ENCODE assay signal across 38 mouse cellular contexts in the genomic region with DNA sequence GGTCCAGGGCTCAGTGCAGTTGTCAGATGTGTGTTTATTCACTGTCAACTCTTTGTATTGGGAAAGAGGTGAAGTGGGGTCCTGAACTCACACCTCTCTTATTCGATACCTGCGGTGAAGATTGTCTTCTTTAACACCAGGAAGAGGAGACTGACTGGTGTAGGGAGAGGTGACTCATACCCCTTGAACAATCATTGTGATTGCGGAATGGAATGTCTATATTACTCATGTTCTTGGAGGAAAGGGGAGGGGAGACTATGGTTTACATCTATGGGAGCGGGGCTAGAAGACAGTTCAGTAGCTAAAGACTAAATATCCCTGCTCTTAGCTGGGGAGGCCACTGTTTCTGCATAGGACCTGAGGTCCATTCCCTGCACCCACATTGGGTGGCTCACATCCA. TPM values are rescaled to one million over a fixed set of nuclear protein-coding genes. Genes with fewer than 3 reads are reported as not detected.
DNase-seq lines count a peak whose midpoint lies in the region; ATAC-seq and TF ChIP-seq lines count a peak whose summit lies in the region.
"Had no signal": no experiment of that assay in that cellular context is flagged by ENCODE, and none has a peak within 500 bp of the region (broad histone marks: within the 10 kb centered on the region; RNA-seq: fewer than 3 reads in every experiment).

No protein-coding gene starts in this region.

- 0 out of 2 replicates have a peak, but pooled peaks have one; percentile 27 for ATAC-seq in intestine, embryonic 14.5 days (replicated peaks; ENCODE audit: low FRiP score, low TSS enrichment, low read depth)
- no peak for ATAC-seq in intestine, postnatal 0 days
- ATAC-seq in midbrain, embryonic 16.5 days, result no peak
- no peak for ATAC-seq in midbrain, embryonic 14.5 days (ENCODE audit: low FRiP score, low TSS enrichment)
- ATAC-seq in granulocyte monocyte progenitor cell, adult 5-6 weeks (replicated peaks; ENCODE audit: poor library complexity, severe bottlenecking), result 0 out of 2 replicates have a peak, but pooled peaks have one; percentile 13
- ATAC-seq: CD4-positive, CD25-positive, alpha-beta regulatory T cell, adult 4 months; forebrain, embryonic 14.5 days; inflammation-experienced regulatory T-cells, adult 6 months had no signal

- no peaks in the 10 kb centered on the region for H3K4me1 ChIP-seq in intestine, embryonic 14.5 days (replicated peaks; ENCODE audit: control insufficient read depth, insufficient read depth, low read length)
- H3K4me1 ChIP-seq in intestine, postnatal 0 days (replicated peaks; ENCODE audit: control insufficient read depth, insufficient read depth, low read length), result no peaks in the 10 kb centered on the region
- H3K4me1 ChIP-seq in midbrain, embryonic 16.5 days (ENCODE audit: control insufficient read depth, insufficient read depth, low read length), result no peaks in the 10 kb centered on the region
- H3K4me1 ChIP-seq in midbrain, embryonic 14.5 days (ENCODE audit: control insufficient read depth, insufficient read depth, low read length), result no peaks in the 10 kb centered on the region
- H3K4me1 ChIP-seq: embryonic facial prominence, embryonic 12.5 days; heart, embryonic 12.5 days; hindbrain, embryonic 15.5 days; liver, embryonic 13.5 days; midbrain, embryonic 15.5 days had no signal

- 83% methylated on average over 4 of the region's 4 CpGs for WGBS in intestine, embryonic 14.5 days
- WGBS in intestine, postnatal 0 days, result 67% methylated on average over 4 of the region's 4 CpGs
- WGBS in midbrain, embryonic 16.5 days, result 91% methylated on average over 4 of the region's 4 CpGs
- 90% methylated on average over 4 of the region's 4 CpGs for WGBS in midbrain, embryonic 14.5 days

- no peak overlapping the region for H3K4me3 ChIP-seq in intestine, embryonic 14.5 days (ENCODE audit: low read depth, low read length)
- no peak overlapping the region for H3K4me3 ChIP-seq in intestine, postnatal 0 days (ENCODE audit: low read depth, low read length)
- no peak overlapping the region for H3K4me3 ChIP-seq in midbrain, embryonic 16.5 days (ENCODE audit: low read depth, low read length)
- no peak overlapping the region for H3K4me3 ChIP-seq in midbrain, embryonic 14.5 days (replicated peaks; ENCODE audit: low read depth, low read length)
- H3K4me3 ChIP-seq: embryonic facial prominence, embryonic 12.5 days; heart, adult 2 months; heart, embryonic 12.5 days; hindbrain, embryonic 15.5 days; liver, embryonic 13.5 days; megakaryocyte, embryonic 14.5 days; midbrain, embryonic 15.5 days had no signal

- H3K9ac ChIP-seq in intestine, embryonic 14.5 days (ENCODE audit: low read length), result no peak overlapping the region
- H3K9ac ChIP-seq in intestine, postnatal 0 days (ENCODE audit: low read depth, low read length), result no peak overlapping the region
- H3K9ac ChIP-seq in midbrain, embryonic 16.5 days (ENCODE audit: low read depth, low read length), result no peak overlapping the region
- H3K9ac ChIP-seq in midbrain, embryonic 14.5 days (replicated peaks; ENCODE audit: low read length), result no peak overlapping the region
- H3K9ac ChIP-seq: embryonic facial prominence, embryonic 12.5 days; heart, embryonic 12.5 days; hindbrain, embryonic 15.5 days; liver, embryonic 13.5 days; midbrain, embryonic 15.5 days had no signal

- no peaks in the 10 kb centered on the region for H3K27me3 ChIP-seq in intestine, embryonic 14.5 days (replicated peaks; ENCODE audit: control insufficient read depth, insufficient read depth, low read length)
- H3K27me3 ChIP-seq in intestine, postnatal 0 days (replicated peaks; ENCODE audit: control insufficient read depth, insufficient read depth, low read length), result no peaks in the 10 kb centered on the region
- H3K27me3 ChIP-seq in midbrain, embryonic 16.5 days (ENCODE audit: control insufficient read depth, insufficient read depth, low read depth, low read length), result no peaks in the 10 kb centered on the region
- no peaks in the 10 kb centered on the region for H3K27me3 ChIP-seq in midbrain, embryonic 14.5 days (ENCODE audit: control insufficient read depth, insufficient read depth, low read length)
- H3K27me3 ChIP-seq: embryonic facial prominence, embryonic 12.5 days; heart, embryonic 12.5 days; hindbrain, embryonic 15.5 days; liver, embryonic 13.5 days; megakaryocyte, embryonic 14.5 days; midbrain, embryonic 15.5 days had no signal

- peaks cover 46% of the 10 kb centered on the region for H3K36me3 ChIP-seq in intestine, embryonic 14.5 days (ENCODE audit: control insufficient read depth, insufficient read depth, low read length)
- peaks cover 26% of the 10 kb centered on the region for H3K36me3 ChIP-seq in intestine, postnatal 0 days (ENCODE audit: control insufficient read depth, insufficient read depth)
- H3K36me3 ChIP-seq in midbrain, embryonic 16.5 days (ENCODE audit: control insufficient read depth, insufficient read depth, low read length), result peaks cover 12% of the 10 kb centered on the region
- peaks cover 41% of the 10 kb centered on the region for H3K36me3 ChIP-seq in midbrain, embryonic 14.5 days (ENCODE audit: control insufficient read depth, insufficient read depth, low read length)

- H3K4me2 ChIP-seq in intestine, embryonic 14.5 days (ENCODE audit: low read length), result no peak overlapping the region
- H3K4me2 ChIP-seq in intestine, postnatal 0 days (replicated peaks; ENCODE audit: low read depth), result no peak overlapping the region
- H3K4me2 ChIP-seq in midbrain, embryonic 16.5 days (ENCODE audit: low read length), result no peak overlapping the region
- no peak overlapping the region for H3K4me2 ChIP-seq in midbrain, embryonic 14.5 days (ENCODE audit: low read length)
- H3K4me2 ChIP-seq: embryonic facial prominence, embryonic 12.5 days; heart, embryonic 12.5 days; hindbrain, embryonic 15.5 days; liver, embryonic 13.5 days; midbrain, embryonic 15.5 days had no signal

- H3K9me3 ChIP-seq in intestine, embryonic 14.5 days (ENCODE audit: control insufficient read depth, low read length), result no peaks in the 10 kb centered on the region
- H3K9me3 ChIP-seq in intestine, postnatal 0 days (ENCODE audit: control insufficient read depth), result no peaks in the 10 kb centered on the region
- H3K9me3 ChIP-seq in midbrain, embryonic 16.5 days (replicated peaks; ENCODE audit: control insufficient read depth, low read length, poor library complexity, severe bottlenecking), result no peaks in the 10 kb centered on the region
- no peaks in the 10 kb centered on the region for H3K9me3 ChIP-seq in midbrain, embryonic 14.5 days (ENCODE audit: control insufficient read depth, low read length)
- H3K9me3 ChIP-seq: embryonic facial prominence, embryonic 12.5 days; heart, embryonic 12.5 days; hindbrain, embryonic 15.5 days; liver, embryonic 13.5 days; megakaryocyte, embryonic 14.5 days; midbrain, embryonic 15.5 days had no signal

- no peak for TF ChIP-seq CTCF in intestine, postnatal 0 days (IDR thresholded peaks at IDR 0.05; ENCODE audit: low read depth)

- no peak for DNase-seq in intestine, embryonic 14.5 days (ENCODE audit: low spot score)
- no peak for DNase-seq in midbrain, embryonic 14.5 days
- no peak for DNase-seq in gastrocnemius, postnatal 10 days
- no peak for DNase-seq in adrenal gland, postnatal 14 days
- DNase-seq: adrenal gland, postnatal 25 days; cerebellum, adult 11-12 months; cerebellum, adult 9-11 months; embryo, embryonic 11 days; gastrocnemius, postnatal 36 days; heart, adult 2 months; kidney, postnatal 10 days; layer of hippocampus, postnatal 36 days; left cerebral cortex, postnatal 4 days; liver, embryonic 13.5 days; lung, adult 2 months; lung, postnatal 14 days; right cerebral cortex, adult 18-20 months; spleen, adult 18-20 months; thymus, postnatal 4 days had no signal

- H3K27ac ChIP-seq in intestine, embryonic 14.5 days (ENCODE audit: low read depth), result no peak overlapping the region
- no peak overlapping the region for H3K27ac ChIP-seq in intestine, postnatal 0 days (ENCODE audit: low read depth, low read length)
- H3K27ac ChIP-seq in midbrain, embryonic 16.5 days (ENCODE audit: low read length), result peak overlapping the region; percentile 24; the same call in 1 of the 2 replicates
- no peak overlapping the region for H3K27ac ChIP-seq in midbrain, embryonic 14.5 days (replicated peaks; ENCODE audit: low read depth, low read length)
- H3K27ac ChIP-seq: embryonic facial prominence, embryonic 12.5 days; heart, adult 2 months; hindbrain, embryonic 15.5 days; liver, embryonic 13.5 days; midbrain, embryonic 15.5 days had no signal

RNA-seq across cellular contexts. Expression of a gene that starts 17.3 kb away (rescaled TPM):
- polyA plus RNA-seq in intestine, embryonic 14.5 days (2014; fragmentation: Nextera tagmentation; extraction: Ambion mirVana), result 121 and 126 TPM in 2 replicates
- polyA plus RNA-seq in intestine, postnatal 0 days (2015; fragmentation: Nextera tagmentation; extraction: Ambion mirVana), result 45.0 and 45.3 TPM in 2 replicates
- 103 and 109 TPM in 2 replicates for polyA plus RNA-seq in midbrain, embryonic 16.5 days (2015; fragmentation: Nextera tagmentation; extraction: Ambion mirVana)
- polyA plus RNA-seq in midbrain, embryonic 14.5 days (2014; fragmentation: Nextera tagmentation; extraction: Ambion mirVana), result 121 and 122 TPM in 2 replicates
- 87.9 and 106 TPM in 2 replicates for total RNA-seq in granulocyte monocyte progenitor cell, adult 5-6 weeks (2014; fragmentation: Nextera tagmentation)
- total RNA-seq in granulocyte monocyte progenitor cell, adult 5-6 weeks (2017), result 172 and 197 TPM in 2 replicates
- 10 to 100 TPM; 42.0 to 43.2 TPM for total RNA-seq in gastrocnemius, postnatal 10 days (2021)
- 59.3 and 64.6 TPM in 2 replicates for total RNA-seq in adrenal gland, postnatal 14 days (2021)

RNA-seq across cellular contexts. Expression of a gene that starts 28.3 kb away (rescaled TPM):
- not detected in 2 replicates for polyA plus RNA-seq in intestine, embryonic 14.5 days (2014; fragmentation: Nextera tagmentation; extraction: Ambion mirVana)
- not detected in 2 replicates for polyA plus RNA-seq in intestine, postnatal 0 days (2015; fragmentation: Nextera tagmentation; extraction: Ambion mirVana)
- not detected in 2 replicates for polyA plus RNA-seq in midbrain, embryonic 16.5 days (2015; fragmentation: Nextera tagmentation; extraction: Ambion mirVana)
- not detected in 2 replicates for polyA plus RNA-seq in midbrain, embryonic 14.5 days (2014; fragmentation: Nextera tagmentation; extraction: Ambion mirVana)
- total RNA-seq in granulocyte monocyte progenitor cell, adult 5-6 weeks (2014; fragmentation: Nextera tagmentation), result not detected in 2 replicates
- not detected in 2 replicates for total RNA-seq in granulocyte monocyte progenitor cell, adult 5-6 weeks (2017)
- total RNA-seq in gastrocnemius, postnatal 10 days (2021), result not detected
- total RNA-seq in adrenal gland, postnatal 14 days (2021), result not detected in 2 replicates
- total RNA-seq: gastrocnemius, postnatal 36 days; heart, adult 2 months; hematopoietic stem cell, adult 5-6 weeks; layer of hippocampus, postnatal 36 days; left cerebral cortex, postnatal 4 days; neutrophil, adult 5-6 weeks had no signal
- polyA plus RNA-seq: CD4-positive, CD25-positive, alpha-beta regulatory T cell, adult 4 months; embryonic facial prominence, embryonic 12.5 days; forebrain, embryonic 14.5 days; heart, adult 2 months; heart, embryonic 12.5 days; heart, postnatal 0 days; hindbrain, embryonic 15.5 days; inflammation-experienced regulatory T-cells, adult 6 months; large intestine, adult 2 months; limb, embryonic 14.5 days; liver, embryonic 13.5 days; lung, adult 2 months; midbrain, embryonic 15.5 days; neural tube, embryonic 11.5 days; stomach, embryonic 16.5 days; thymus, postnatal 0 days had no signal

RNA-seq across cellular contexts. Expression of a gene that starts 28.9 kb away (rescaled TPM):
- 0.26 TPM in 1 of 2 replicates, not detected in the other for polyA plus RNA-seq in intestine, embryonic 14.5 days (2014; fragmentation: Nextera tagmentation; extraction: Ambion mirVana)
- 0.16 TPM in 1 of 2 replicates, not detected in the other for polyA plus RNA-seq in intestine, postnatal 0 days (2015; fragmentation: Nextera tagmentation; extraction: Ambion mirVana)
- polyA plus RNA-seq in midbrain, embryonic 16.5 days (2015; fragmentation: Nextera tagmentation; extraction: Ambion mirVana), result 0.24 and 0.25 TPM in 2 replicates
- polyA plus RNA-seq in midbrain, embryonic 14.5 days (2014; fragmentation: Nextera tagmentation; extraction: Ambion mirVana), result 0.23 and 0.24 TPM in 2 replicates
- 1.6 and 7.0 TPM in 2 replicates for total RNA-seq in granulocyte monocyte progenitor cell, adult 5-6 weeks (2014; fragmentation: Nextera tagmentation)
- total RNA-seq in granulocyte monocyte progenitor cell, adult 5-6 weeks (2017), result 1.8 TPM in 1 of 2 replicates, not detected in the other
- total RNA-seq in gastrocnemius, postnatal 10 days (2021), result not detected
- 0.19 and 1.1 TPM in 2 replicates for total RNA-seq in adrenal gland, postnatal 14 days (2021)
- total RNA-seq: gastrocnemius, postnatal 36 days; heart, adult 2 months had no signal
- polyA plus RNA-seq: forebrain, embryonic 14.5 days; heart, adult 2 months; heart, embryonic 12.5 days; heart, postnatal 0 days; neural tube, embryonic 11.5 days had no signal

Comparison
In these comparisons a context has a peak if more than half of its experiments do, and no peak if none do; other contexts are left out.
1. ATAC-seq: peak in intestine, embryonic 14.5 days (single experiment) and granulocyte monocyte progenitor cell, adult 5-6 weeks (single experiment); none in intestine, postnatal 0 days (single experiment), midbrain, embryonic 16.5 days (single experiment) and midbrain, embryonic 14.5 days (single experiment).